Mouse (Mus musculus) neural tube, embryonic 13.5 days (tissue): Measurements from ENCODE around the gene Rab3c. TPM values are rescaled to one million over a fixed set of nuclear protein-coding genes. Genes with fewer than 3 reads are reported as not detected.

Experiments used
- ATAC-seq: fragments of 200-750 bp; cut with Nextera tagmentation; 2 replicates; pipeline ENCODE4 v1.8.0; 2017; ENCODE audit warnings: low read depth, mild to moderate bottlenecking, moderate TSS enrichment, moderate library complexity
- H3K27ac ChIP-seq: fragments of 300-500 bp; sonication (generic); replicated peaks from 2 replicates; pipeline ENCODE4 v1.5.1; 2015; ENCODE audit warnings: moderate library complexity, mild to moderate bottlenecking, inconsistent platforms
- H3K27me3 ChIP-seq: fragments of 300-500 bp; sonication (generic); 2 replicates; pipeline ENCODE4 v1.6.1; 2015; ENCODE audit warnings: mild to moderate bottlenecking, inconsistent platforms
- H3K36me3 ChIP-seq: fragments of 300-500 bp; sonication (generic); 2 replicates; pipeline ENCODE4 v1.6.1; 2015; ENCODE audit warnings: mild to moderate bottlenecking, inconsistent platforms
- H3K4me1 ChIP-seq: fragments of 300-500 bp; sonication (generic); replicated peaks from 2 replicates; pipeline ENCODE4 v1.6.1; 2015; ENCODE audit warnings: inconsistent platforms
- H3K4me2 ChIP-seq: fragments of 300-500 bp; sonication (generic); 2 replicates; pipeline ENCODE4 v1.6.1; 2015; ENCODE audit warnings: inconsistent platforms, mild to moderate bottlenecking, moderate library complexity
- H3K4me3 ChIP-seq: fragments of 300-500 bp; sonication (generic); 2 replicates; pipeline ENCODE4 v1.5.1; 2015; ENCODE audit warnings: mild to moderate bottlenecking, inconsistent platforms
- H3K9ac ChIP-seq: fragments of 300-500 bp; sonication (generic); 2 replicates; pipeline ENCODE4 v1.6.1; 2015; ENCODE audit warnings: moderate library complexity, mild to moderate bottlenecking, inconsistent platforms
- H3K9me3 ChIP-seq: fragments of 300-500 bp; sonication (generic); 2 replicates; pipeline ENCODE4 v1.6.1; 2016; ENCODE audit warnings: inconsistent platforms
- WGBS: fragments of 180-500 bp; shearing (Covaris S2); methylation state at CpG from one replicate; pipeline ENCODE4 v1.1.7; 2015; 5-methylcytosine and 5-hydroxymethylcytosine counted together
- polyA plus RNA-seq: library from polyadenylated mRNA; unstranded; fragments of >200 nt; fragmentation: Nextera tagmentation; extraction: Ambion mirVana; gene quantifications from 2 replicates; pipeline ENCODE4 v1.2.1, GENCODE M21; 2015

Rab3c gene
- polyA plus RNA-seq, 1 experiment from 2014 or later: 174 TPM

DNA sequence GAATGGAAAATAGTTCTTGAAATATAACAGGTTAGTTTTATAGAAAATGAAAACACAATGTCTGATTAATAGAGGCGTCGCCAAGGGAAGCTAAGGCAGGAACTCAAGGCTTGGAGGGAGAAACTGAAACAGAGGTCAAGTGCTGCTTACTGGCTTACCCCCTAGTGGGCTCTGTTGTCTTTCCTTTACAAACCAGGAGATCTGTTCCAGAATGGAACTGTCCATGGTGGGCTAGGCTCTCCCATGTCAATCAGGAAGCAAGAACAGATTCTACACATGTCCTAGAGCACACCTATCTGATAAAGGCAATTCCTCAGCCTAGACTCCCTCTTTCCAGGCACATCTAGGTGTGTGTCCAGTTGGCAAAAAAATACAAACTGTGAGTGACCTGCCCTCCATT, 32.3 kb downstream of the Rab3c start:
- no peak for ATAC-seq
- Histone ChIP-seq H3K4me3 (no peak overlapping the region), H3K9me3 (no peaks in the 10 kb centered on the region), H3K9ac (no peak overlapping the region), H3K4me2 (no peak overlapping the region), H3K27ac (no peak overlapping the region), H3K27me3 (no peaks in the 10 kb centered on the region), H3K4me1 (peaks cover 7% of the 10 kb centered on the region; the same call in 1 of the 2 replicates), H3K36me3 (peaks cover 18% of the 10 kb centered on the region)
- 79% methylated on average over 2 of the region's 2 CpGs for WGBS

DNA sequence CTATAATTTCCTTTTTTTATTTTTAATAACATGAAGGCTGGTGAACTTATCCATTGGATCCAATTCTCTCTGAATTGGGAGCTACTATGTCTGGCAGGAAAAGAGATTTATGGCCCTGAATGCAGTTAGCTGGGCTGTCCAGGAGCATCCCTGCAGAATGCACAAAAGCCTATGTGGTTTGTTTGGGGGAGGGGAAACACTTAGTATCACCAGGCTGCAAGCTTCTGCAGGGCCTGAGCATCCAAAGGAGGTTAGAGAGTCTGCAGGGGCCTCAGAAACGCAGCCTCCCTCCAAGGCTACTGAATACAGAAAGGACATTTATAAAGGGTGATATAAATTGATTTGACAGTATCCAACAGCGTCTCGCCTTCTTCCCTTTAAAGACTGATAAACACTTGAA, 41.8 kb downstream of the Rab3c start:
- peak; percentile 85 for ATAC-seq
- Histone ChIP-seq H3K4me2 (no peak overlapping the region), H3K27ac (peak overlapping the region; percentile 64; the same call in 1 of the 2 replicates), H3K9me3 (no peaks in the 10 kb centered on the region), H3K9ac (no peak overlapping the region), H3K27me3 (no peaks in the 10 kb centered on the region), H3K4me1 (peaks cover 30% of the 10 kb centered on the region), H3K36me3 (peaks cover 10% of the 10 kb centered on the region), H3K4me3 (no peak overlapping the region)
- 24% methylated on average over 3 of the region's 3 CpGs for WGBS

DNA sequence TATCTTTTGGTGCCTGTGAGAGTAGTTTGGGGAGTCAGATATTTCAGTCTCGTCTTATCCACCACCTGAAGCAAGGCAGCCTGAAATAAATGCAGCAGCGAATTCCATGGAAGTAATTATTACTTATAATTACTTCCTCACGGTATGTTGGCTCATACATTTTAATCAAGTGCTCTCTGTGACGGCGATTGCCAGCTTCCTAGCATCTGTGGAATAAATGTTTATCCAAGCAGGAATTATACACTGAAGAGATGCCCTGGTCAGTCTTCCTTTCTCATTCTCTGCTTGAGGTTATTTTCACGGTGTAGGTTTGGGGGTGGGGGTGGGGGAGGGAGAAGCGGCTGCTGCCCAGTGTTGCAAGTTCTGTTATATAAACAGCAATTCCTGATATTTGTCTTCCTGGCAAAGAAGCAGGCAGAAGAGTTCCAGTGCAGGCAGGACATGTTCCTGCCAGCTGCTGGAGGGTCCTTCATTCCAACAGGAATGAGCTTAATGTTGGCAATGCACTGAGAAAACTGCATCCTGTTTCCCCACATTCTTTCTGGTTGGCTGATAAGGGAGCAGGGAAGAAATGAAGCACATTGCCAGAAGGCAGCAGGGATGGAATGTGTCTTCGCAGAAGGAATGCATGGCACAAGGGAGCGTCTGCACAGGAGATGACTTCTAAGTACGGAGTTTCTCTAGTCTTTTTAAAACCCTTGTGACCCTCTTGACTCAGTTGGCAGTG, 43.4 kb downstream of the Rab3c start:
- Histone ChIP-seq H3K4me1 (peaks cover 37% of the 10 kb centered on the region), H3K27ac (peak overlapping the region; percentile 74), H3K4me3 (no peak overlapping the region), H3K36me3 (peaks cover 6% of the 10 kb centered on the region; the same call in 1 of the 2 replicates), H3K4me2 (peak overlapping the region; percentile 13), H3K9me3 (no peaks in the 10 kb centered on the region), H3K9ac (0 out of 2 replicates have a peak overlapping the region, but pooled peaks have one; percentile 9), H3K27me3 (no peaks in the 10 kb centered on the region)
- 0 out of 2 replicates have a peak, but pooled peaks have one; percentile 17 for ATAC-seq
- WGBS: 19% methylated on average over 10 of the region's 10 CpGs

DNA sequence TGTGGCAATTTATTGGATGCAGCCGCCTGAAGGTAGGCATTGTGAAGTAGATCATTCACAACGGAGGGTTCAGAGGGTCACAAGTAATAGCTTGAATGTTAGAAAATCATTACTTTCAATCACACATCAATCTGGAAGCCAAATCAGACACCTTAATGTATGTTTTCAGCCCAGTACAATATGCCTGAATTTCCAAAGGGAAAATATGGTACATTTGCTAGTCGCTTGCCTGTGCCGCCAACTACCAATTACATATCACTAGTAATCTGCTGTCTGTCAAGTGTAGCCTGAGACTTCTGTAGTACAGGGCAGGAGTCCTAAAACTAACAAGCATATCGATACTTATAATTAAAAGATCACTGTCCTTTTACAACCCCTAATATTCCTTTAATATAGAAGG, 47.4 kb downstream of the Rab3c start:
- no peak overlapping the region for H3K9ac ChIP-seq
- H3K4me3 ChIP-seq: no peak overlapping the region
- peak overlapping the region; percentile 24; the same call in 1 of the 2 replicates for H3K27ac ChIP-seq
- no peaks in the 10 kb centered on the region for H3K9me3 ChIP-seq
- peaks cover 39% of the 10 kb centered on the region for H3K4me1 ChIP-seq
- H3K4me2 ChIP-seq: no peak overlapping the region
- no peaks in the 10 kb centered on the region for H3K27me3 ChIP-seq
- whole genome bisulfite sequencing: 54% methylated on average over 5 of the region's 5 CpGs
- peaks cover 6% of the 10 kb centered on the region; the same call in 1 of the 2 replicates for H3K36me3 ChIP-seq
- no peak for ATAC-seq

DNA sequence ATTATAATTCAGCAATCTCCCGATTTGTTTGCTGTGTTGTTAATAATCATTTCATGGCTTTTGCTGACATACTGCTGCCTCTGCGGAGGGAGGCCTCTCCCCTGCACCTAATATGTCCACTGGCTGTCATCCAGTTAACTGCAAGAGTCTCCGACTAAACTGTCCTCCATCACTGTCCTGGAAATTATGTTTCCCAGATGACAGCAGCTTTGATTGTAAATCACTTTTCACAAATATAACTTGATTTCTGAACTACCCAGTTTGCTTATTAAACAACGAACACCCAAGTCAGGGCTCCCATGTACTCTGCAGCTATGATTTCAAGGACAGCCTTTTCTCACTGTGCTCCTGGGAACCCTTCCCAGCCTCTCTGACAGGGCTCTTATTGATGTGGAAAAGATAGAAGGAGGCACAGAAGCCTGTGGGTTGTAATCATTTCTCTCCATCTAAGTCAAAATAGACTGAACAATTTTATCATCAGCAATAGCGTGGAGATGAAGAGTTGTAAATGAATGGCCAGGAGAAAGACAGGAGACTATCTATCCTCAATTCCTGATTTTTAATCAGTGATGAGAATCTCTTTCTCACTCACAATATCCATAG, 49.6 kb downstream of the Rab3c start:
- H3K27ac ChIP-seq: peak overlapping the region; percentile 7
- H3K27me3 ChIP-seq: no peaks in the 10 kb centered on the region
- no peak overlapping the region for H3K4me3 ChIP-seq
- 0 out of 2 replicates have a peak, but pooled peaks have one; percentile 32 for ATAC-seq
- 55% methylated on average over 5 of the region's 5 CpGs for WGBS
- H3K4me2 ChIP-seq: no peak overlapping the region
- no peak overlapping the region for H3K9ac ChIP-seq
- no peaks in the 10 kb centered on the region for H3K9me3 ChIP-seq
- peaks cover 6% of the 10 kb centered on the region; the same call in 1 of the 2 replicates for H3K36me3 ChIP-seq
- H3K4me1 ChIP-seq: peaks cover 23% of the 10 kb centered on the region

DNA sequence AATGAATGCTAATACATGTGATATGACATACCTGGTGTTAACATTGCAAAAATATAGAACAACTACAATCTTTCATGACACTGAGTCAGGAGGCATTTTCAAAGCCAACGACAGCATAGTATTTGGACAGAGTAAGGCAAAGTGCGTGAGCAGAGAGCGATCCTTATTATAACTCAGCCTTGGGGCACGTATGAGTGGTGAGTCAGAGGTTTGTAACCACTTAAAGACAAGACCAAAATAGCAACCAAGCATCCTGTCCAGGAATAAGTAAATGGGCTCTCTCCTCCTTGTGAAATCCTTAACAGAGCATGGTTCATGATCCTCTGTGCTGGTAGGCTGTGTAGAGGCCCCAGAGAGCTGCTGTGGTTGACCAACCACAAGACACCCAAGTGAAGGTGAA, 50.8 kb downstream of the Rab3c start:
- H3K27me3 ChIP-seq: no peaks in the 10 kb centered on the region
- no peak overlapping the region for H3K9ac ChIP-seq
- H3K9me3 ChIP-seq: no peaks in the 10 kb centered on the region
- no peak overlapping the region for H3K4me2 ChIP-seq
- no peak for ATAC-seq
- WGBS: 91% methylated on average over 4 of the region's 4 CpGs
- peaks cover 5% of the 10 kb centered on the region; the same call in 1 of the 2 replicates for H3K36me3 ChIP-seq
- peaks cover 30% of the 10 kb centered on the region for H3K4me1 ChIP-seq
- no peak overlapping the region for H3K4me3 ChIP-seq
- H3K27ac ChIP-seq: no peak overlapping the region

DNA sequence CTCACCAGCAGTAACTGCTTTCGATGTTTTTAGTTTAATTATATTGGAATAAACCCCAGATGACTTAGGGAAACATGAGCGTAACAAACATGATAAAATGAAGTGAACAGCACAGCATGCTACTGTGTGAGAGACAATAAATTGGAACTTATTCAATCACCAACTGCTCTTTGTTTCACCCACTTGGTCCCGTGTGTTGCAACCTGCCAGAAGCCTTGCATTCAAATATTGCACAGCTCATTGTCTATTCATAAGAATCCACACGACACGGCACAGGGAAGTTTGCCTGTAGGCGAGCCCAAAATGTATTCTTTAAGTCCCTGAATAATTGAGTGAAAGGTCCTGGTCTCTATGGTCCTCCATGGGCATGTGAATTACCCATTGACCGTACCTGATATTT, 61.6 kb downstream of the Rab3c start:
- Histone ChIP-seq H3K9ac (no peak overlapping the region), H3K27ac (peak overlapping the region; percentile 67), H3K4me3 (no peak overlapping the region), H3K36me3 (no peaks in the 10 kb centered on the region), H3K4me1 (peaks cover 14% of the 10 kb centered on the region), H3K27me3 (no peaks in the 10 kb centered on the region), H3K4me2 (no peak overlapping the region), H3K9me3 (no peaks in the 10 kb centered on the region)
- WGBS: 38% methylated on average over 7 of the region's 7 CpGs
- ATAC-seq: 0 out of 2 replicates have a peak, but pooled peaks have one; percentile 19

DNA sequence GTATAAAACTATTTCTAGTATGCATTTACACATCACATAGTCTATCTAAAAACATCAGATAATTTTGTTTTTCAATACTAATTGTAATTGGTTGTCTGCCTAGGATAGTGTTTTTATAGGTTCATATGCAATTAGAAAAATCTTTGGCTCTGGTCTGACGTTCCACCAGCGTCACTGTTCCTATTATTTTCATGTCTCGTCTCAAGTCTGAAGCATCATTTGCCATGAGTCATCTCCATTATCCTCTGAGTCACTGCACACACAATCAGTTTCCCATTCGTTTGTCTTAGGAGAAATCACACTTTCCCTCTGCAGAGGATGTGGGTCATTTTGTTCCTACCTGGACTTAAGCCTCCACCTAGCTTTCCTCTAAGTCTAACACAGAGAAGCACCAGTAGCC, 62.3 kb downstream of the Rab3c start:
- H3K27me3 ChIP-seq: no peaks in the 10 kb centered on the region
- H3K9ac ChIP-seq: no peak overlapping the region
- no peak overlapping the region for H3K4me2 ChIP-seq
- 66% methylated on average over 4 of the region's 4 CpGs for WGBS
- peak overlapping the region; percentile 67 for H3K27ac ChIP-seq
- no peaks in the 10 kb centered on the region for H3K36me3 ChIP-seq
- peaks cover 14% of the 10 kb centered on the region for H3K4me1 ChIP-seq
- H3K9me3 ChIP-seq: no peaks in the 10 kb centered on the region
- no peak for ATAC-seq
- no peak overlapping the region for H3K4me3 ChIP-seq

DNA sequence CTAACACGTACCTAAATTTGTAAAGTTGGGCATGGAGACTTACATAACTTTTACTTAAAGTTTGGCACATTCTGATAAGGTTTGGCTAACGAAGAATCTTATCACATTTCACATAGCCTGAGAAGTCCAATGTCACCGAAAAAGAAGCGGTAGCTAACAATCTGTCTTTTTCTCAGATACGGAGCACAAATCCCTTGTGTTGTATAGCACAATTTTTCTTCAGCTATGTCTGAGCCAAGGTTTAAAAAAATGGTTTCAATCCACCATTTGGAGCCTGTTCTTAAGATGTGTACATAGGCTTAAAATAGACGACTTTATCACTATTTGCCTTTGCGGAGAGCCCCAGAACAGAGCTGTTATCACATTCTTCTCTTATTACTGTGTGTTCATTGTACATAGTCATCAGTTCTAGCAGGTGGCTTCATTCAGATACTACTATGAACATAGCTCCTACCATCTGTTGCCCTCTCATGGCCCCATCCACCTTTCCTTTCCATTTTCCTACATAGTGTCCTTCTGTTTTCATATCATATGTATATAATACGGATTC, 69.2 kb downstream of the Rab3c start:
- no peak for ATAC-seq
- Histone ChIP-seq H3K4me2 (no peak overlapping the region), H3K9ac (no peak overlapping the region), H3K4me1 (no peaks in the 10 kb centered on the region), H3K9me3 (no peaks in the 10 kb centered on the region), H3K4me3 (no peak overlapping the region), H3K36me3 (0 out of 2 replicates have a peak, but pooled peaks cover 4% of the 10 kb centered on the region), H3K27ac (no peak overlapping the region), H3K27me3 (no peaks in the 10 kb centered on the region)
- 91% methylated on average over 8 of the region's 8 CpGs for WGBS

DNA sequence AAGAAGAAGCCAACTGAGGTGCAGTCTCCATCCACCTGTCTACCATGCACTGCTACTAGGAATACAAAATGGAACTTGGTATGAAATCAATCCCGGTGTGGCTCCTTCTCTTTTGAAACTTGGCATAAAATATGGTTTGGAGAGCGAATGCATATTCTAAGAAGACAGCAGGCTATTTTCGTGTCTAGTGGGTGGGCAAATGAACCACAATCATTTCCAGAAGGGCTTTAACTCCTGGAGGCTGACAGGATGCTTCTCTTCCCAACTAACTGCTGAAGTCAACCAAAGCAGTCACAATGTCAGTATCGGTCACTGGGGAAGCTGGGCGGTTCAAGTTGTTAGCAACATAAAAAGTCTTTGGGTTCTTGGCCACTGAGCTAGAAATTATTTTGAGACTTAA, 81.9 kb downstream of the Rab3c start:
- H3K27ac ChIP-seq: no peak overlapping the region
- peaks cover 5% of the 10 kb centered on the region; the same call in 1 of the 2 replicates for H3K36me3 ChIP-seq
- WGBS: 84% methylated on average over 5 of the region's 5 CpGs
- no peak overlapping the region for H3K9ac ChIP-seq
- H3K27me3 ChIP-seq: no peaks in the 10 kb centered on the region
- H3K4me1 ChIP-seq: no peaks in the 10 kb centered on the region; the same call in 1 of the 2 replicates
- no peak for ATAC-seq
- no peak overlapping the region for H3K4me3 ChIP-seq
- H3K4me2 ChIP-seq: no peak overlapping the region
- no peaks in the 10 kb centered on the region for H3K9me3 ChIP-seq

DNA sequence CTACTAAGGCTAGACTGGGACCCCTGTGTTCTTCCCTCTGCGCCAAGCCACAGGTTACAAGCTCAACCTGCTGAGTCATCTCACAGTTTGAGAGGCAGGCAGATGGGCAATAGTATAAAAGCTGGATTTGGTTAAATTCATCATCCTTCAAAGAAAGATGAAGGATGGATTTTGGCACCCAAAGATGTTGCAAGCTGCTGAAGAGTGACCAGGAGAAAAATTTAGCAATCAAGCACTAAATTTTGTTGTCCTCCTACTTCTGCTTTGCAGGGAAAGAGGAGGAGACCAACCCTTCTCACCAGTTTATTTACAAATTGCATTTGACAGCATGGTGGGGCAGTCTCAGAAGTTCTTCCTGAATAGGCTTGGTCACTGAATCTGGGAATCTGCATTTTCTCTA, 90.8 kb downstream of the Rab3c start:
- WGBS: 59% methylated on average over 1 of the region's 1 CpGs

More for the DNA sequence above, 90.8 kb downstream of the Rab3c start:
- no peak for ATAC-seq
- no peak overlapping the region for H3K4me2 ChIP-seq
- H3K9ac ChIP-seq: no peak overlapping the region
- H3K4me1 ChIP-seq: peaks cover 19% of the 10 kb centered on the region
- H3K4me3 ChIP-seq: no peak overlapping the region
- no peaks in the 10 kb centered on the region for H3K36me3 ChIP-seq
- no peaks in the 10 kb centered on the region; the same call in 1 of the 2 replicates for H3K9me3 ChIP-seq
- H3K27me3 ChIP-seq: no peaks in the 10 kb centered on the region
- H3K27ac ChIP-seq: no peak overlapping the region
